Mouse (Mus musculus) cerebellum, adult 9-11 months (tissue): ENCODE measurements around the gene Fndc5.

Experiments used
- DNase-seq: peaks from one replicate; pipeline ENCODE4 v3.0.0; 2022

The Fndc5 gene

DNA sequence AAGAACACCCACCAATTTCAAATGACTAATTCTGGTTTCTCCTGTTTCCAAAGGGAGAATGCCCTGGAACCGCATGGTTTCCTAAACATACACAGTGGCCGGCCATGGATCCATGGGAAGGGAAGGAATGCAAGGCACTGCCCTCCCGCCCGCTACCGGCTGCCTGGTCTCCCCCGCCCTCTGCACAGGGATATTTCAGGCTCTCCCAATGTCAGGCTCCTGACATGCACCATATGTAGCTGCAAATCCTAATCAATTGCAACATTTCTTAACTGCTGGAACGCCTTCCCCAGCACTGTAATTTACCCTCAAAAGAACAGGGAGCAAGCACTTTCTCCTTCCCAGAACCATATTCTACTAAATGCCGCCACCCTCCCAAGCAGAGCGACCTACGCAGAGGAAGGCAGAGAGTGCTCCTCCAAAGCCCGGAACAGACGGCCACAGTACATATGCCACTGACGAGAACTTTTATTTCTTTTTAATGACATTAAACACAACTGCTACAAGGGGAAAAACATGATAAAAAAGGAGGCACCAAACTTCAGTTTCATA is 10.8 kb downstream of the Fndc5 start:
- peak; percentile 17 for DNase-seq

DNA sequence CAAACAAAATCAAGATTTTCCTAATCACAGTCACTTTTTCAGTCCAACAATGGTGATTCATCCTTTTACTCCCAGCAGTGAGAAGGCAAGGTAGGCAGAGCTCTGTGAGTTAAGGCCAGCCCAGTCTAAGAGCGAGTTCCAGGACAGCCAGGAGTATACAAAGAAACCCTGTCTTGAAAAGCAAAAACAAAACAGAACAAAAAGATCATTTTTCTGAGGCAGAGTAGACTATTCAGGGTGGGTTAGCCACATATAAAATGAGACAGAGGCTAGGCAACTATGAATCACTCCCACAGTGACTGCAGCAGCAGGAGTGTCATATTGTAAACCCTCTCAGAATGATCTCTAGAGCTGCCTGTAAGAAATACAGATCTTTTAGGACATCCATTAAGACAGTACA is 12.5 kb downstream of the Fndc5 start:
- no peak for DNase-seq

DNA sequence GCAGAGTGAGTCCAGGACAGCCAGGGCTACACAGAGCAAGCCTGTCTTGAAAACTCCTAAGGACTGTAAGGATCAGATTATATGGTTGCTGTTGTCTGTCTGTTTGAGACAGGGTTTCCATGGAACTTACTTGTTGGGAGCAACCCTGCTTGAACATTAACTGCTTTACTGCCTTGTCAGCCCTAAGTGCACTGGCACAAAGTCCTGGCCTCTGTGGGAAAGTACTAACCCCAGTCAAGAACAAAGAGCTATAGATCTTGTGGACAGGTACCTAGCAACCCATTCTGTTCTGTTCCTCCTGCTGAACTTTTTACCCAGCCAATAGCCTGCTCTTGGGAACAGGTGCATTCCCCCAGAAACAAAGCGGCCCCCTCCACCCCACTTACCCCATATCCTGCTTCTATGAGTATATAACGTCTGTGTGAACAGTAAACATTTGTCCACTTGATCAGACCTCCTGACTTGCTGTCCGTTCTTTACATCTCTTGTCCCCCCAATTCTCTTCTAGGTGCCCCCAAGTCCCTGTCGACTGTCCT is 14.5 kb downstream of the Fndc5 start:
- no peak for DNase-seq

DNA sequence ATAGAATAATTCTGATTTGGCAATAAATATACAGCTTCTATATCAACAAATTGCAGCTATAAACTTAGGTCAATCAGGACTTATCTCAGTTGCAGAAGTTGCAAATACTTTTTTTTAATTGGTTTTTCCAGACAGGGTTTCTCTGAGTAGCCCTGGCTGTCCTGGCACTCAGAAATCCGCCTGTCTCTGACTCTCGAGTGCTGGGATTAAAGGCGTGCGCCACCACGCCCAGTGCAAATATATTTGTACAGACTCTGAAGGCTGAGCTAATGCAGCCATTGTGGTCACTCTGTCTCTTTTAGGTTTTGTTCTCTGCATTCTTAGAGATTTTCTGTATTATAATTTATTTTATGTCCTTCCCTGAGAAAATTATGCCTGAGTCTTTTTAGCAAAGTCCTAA is 20.7 kb downstream of the Fndc5 start:
- no peak for DNase-seq

DNA sequence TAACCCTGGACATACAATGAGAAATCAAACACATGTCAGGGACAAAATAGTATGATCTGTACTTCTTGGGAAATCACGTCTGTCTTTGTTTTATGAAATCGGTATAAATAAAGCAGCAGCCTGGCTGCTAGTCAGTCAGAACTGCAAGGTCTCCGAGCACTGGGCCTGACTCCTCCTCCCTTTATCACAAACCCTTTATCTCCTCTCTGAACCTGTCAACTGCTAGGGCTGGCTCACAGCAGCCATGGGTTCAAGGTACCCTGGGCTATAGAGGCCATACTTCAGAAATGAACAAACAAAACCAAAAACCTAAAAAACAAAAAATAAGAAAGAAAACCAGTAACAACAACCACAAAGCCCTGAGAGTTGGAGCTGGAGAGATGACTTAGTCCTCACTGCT is 21.8 kb downstream of the Fndc5 start:
- no peak for DNase-seq

DNA sequence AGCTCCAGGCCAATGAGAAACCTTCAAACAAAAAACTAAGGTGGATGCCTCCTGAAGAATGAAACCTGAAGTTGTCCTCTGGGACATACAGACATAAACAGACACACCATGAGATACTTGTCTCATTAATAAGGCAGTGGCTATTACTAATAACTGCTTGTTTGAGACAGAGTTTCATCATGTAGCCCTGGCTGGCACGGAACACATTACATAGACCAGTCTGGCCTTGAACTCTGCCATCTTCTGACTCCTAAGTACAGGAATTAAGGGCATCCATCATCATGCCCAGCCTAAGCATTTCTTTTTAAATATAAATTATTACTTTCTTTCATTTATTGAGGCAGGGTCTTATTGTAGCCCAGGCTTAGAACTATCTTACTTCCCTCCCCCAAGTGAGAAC is 24.3 kb downstream of the Fndc5 start:
- DNase-seq = no peak

DNA sequence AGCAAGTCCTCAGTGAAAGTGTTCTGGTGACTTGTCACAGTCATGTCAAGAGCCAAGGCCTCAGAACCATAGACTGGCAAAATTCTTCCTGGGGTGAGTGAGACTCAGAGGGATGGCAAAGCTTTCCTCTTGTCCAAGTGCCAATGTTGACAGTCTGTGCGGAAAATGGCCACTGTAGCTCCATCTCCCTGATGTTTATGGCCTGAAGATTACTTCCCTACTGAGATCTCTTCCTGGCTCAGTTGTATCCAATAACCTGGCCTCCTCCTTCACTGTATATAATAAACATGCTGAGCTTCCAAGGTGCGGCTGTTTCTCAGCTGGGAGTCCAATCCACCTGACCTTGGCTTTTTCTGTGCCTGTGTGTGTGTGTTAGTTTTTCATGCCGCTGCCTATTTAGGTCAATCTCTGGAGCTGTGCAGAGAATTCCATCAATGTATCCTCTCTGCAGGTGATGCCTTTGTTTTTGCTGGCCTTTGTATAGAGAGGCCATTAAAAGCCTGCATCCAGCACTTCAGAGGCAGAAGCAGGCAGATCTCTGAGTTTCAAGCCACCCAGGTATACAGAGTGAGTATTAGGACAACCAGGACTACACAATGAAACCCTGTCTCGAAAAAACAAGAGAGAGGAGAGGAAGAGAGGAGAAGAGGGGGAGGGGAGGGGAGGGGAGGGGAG is 24.9 kb downstream of the Fndc5 start:
- DNase-seq = peak; percentile 72

DNA sequence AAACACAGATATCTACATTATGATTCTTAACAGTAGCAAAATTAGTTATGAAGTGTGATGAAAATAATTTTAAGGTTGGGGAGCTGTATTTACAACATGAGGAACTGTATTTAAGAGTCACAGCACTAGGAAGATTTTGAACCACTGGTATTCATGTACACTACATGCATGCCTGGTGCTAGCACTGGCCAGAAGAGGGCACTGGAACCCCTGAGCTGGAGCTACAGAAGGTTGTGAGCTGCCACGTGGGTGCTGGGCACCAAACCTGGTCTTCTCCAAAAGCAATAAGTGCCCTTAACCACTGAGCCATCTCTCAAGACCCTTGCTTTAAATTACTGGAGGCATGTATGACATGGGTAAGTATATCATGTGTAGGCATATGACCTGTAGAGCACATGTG is 35.7 kb downstream of the Fndc5 start:
- no peak for DNase-seq

DNA sequence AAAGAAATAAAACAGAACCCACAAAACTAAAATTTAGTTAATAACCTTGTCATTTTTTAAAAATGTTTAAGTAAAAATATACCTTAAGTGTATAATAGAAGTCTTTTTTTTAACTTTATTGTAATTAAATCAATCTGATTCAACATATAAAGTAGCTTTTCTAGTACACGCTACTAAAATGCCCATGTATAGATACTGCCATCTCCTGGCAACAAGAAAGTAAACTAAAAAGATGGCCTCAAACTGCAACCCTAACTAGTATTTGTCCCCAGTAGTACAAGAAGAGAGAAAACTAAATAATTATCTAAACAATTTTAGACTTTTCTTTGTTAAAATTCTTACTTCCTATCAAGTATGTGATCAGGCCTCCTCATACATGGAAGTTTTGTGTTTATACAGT is 42.8 kb downstream of the Fndc5 start:
- DNase-seq = no peak

DNA sequence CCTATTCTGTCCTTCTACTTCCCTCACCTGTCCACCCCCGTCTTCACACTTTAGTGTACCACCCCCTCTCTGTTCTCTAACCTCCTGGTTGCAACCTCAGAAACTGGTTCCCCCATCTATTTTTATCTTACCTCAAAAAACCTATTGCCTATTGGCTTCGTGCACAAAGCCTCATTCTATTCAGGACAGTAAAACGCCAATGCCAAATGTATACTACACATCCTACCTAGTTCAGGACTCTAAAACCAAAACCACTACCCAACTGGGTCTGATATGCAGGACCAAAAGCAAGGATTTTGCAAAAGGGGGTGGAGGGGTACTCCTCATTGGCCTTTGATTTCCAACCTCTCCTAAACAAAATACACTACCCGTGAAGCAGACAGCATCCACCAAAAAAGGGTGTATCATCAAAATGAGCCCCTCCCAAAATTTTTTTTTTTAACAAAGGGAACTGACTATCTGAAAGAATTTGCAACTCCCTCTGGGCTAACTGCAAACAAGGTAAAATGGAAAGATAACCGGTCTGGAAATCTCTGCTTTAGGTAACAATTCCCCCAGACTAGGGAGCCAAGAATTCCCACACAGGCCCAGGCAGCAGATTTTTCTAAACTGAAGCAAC is 51.4 kb downstream of the Fndc5 start:
- no peak for DNase-seq

DNA sequence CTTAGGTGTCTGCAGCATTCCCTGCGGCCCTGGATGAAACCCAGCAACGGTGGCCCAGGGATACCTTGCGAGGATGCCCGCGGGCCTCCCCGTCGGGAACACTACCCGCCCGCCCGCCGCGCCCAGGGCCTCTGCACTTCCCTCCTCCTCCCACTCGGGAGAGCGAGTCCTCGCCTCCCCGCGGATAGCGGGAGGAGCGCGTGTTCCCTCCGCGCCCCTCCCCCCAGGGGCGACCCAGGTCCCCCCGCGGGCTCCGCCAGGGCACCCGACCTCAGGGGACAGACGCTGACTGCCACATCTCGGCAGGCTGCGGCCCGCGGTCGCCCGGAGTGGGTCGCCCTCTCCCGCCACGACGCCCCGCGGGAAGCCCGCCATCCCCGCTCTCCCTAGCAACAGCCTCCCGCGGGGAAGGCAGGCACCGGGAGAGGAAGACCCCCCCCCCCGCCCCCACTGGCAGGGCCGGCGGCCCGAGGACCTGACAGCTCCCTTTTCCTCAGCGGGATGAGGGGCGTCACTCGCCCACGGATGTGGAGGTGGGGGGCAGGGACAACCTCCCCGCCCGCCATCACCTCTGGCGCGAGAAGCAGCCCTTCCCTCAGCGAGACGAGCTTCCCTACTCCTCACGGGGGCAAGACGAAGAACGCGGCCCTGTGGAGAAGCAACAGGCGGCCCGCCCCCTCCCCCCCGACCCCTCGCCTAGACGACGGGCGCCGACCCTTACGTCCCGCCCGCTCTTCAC is 52.2 kb downstream of the Fndc5 start:
- DNase-seq = peak; percentile 83

DNA sequence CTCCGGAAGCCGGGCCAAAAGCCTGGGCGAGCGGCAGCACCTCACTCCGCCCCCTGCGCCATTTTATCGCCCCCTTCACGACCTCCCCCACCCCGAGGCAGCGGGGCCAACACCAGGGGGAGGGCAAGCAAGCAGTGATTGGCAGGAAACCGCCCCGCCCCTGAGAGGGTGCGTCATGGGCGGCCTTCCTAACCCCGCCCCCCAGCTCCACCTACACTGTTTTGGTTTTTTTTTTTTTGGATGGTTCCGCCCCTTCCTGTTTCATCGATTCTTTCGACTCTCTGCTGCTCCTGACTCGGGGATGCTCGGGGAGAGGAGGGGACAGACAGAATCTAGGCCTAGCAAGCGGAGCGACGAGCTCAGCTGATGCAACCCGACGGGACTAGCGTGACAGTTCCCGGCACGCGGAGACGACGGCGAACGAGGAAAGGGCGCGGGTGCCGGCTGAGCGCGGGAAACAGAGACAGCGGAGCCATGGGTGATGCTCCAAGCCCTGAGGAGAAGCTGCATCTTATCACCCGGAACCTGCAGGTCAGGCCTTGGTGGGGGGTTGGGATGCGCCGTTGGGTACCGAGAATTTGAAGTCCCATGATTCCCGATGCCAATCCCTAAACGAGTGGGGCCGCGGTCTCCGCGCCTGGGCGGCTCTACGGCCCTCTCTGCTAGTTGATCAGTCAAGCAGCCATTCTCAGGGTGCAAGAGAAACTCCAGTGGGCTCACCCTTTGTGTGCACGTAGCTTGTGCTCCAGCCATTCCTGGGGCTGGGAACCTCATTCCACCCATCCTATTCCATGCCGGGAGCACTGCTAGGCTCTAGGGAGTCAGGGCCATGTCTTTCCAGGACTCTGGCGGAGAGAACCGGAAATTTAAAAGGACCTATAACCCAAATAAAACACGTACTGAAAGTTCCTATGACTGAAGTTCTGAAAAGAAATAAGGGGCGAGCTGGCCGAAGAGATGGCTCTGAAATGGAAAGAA is 53.0 kb downstream of the Fndc5 start, which contains the start of the genes S100pbp and Yars:
TSS of gene S100pbp (minus strand) at position 186 of the 978 bp plus-strand sequence.
TSS of gene Yars (plus strand) at position 219 of the 978 bp plus-strand sequence.
- peak; percentile 97 for DNase-seq

DNA sequence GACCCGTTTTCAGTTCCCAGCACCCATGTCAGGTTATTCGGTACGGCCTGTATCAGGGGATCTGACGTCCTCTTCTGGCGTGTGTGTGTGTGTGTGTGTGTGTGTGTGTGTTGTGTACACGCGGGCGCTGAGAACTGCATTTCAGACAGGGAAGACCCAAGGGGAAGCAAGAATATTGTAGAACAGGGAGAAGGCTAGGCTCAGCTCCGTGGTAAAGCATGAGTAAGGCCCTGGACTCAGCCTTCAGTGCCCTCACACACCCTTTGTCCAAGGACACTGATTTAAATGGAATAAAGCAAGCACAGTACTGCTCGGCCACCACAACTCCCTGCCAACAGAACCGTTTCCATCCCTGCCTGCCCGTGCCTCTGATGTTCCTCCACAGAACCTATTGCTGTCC is 53.7 kb downstream of the Fndc5 start:
- peak; percentile 38 for DNase-seq

DNA sequence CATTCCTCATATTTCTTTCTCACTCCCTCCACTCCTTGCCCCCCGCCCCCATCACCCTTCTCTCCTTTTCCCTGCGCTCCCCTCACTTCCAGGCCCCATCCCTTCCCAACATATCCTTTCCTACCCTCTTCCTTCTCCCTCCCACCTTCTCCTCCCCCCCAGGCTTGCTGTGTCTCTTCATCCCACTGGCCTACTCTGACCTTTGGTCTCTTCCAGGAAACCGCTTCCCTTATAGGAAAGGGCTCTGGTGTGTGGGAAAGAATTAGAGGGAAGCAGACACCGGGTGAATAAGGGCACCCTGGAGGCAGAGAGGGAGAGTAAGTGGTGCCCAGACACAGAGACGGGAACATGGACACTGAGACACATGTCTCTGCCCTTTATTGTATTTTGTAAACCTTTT is 54.9 kb downstream of the Fndc5 start:
- DNase-seq = no peak
